Mouse (Mus musculus) midbrain, embryonic 16.5 days (tissue): Measurements from ENCODE around the gene Plcd4. TPM values are rescaled to one million over a fixed set of nuclear protein-coding genes. Genes with fewer than 3 reads are reported as not detected.

Experiments
- microRNA-seq: library from miRNA; unstranded; fragments of <30 nt; microRNA quantifications from one replicate; pipeline ENCODE4, GENCODE M21; 2017
- polyA plus RNA-seq: library from polyadenylated mRNA; unstranded; fragments of >200 nt; fragmentation: Nextera tagmentation; extraction: Ambion mirVana; gene quantifications from 2 replicates; pipeline ENCODE4 v1.2.1, GENCODE M21; 2015

Gene Plcd4
- polyA plus RNA-seq, 1 experiment from 2014 or later, result 7.5 TPM

Small RNAs within 50 kb of the gene (microRNA-seq; reads per million reads assigned to microRNA genes)
- not detected for gene Gm25035

Other genes starting within 250 kb of the Plcd4 start
- gene Tmbim1, start 237.3 kb upstream of the Plcd4 start, polyA plus RNA-seq, result 6.2 and 8.4 TPM in 2 replicates
- gene Catip, start 180.8 kb upstream of the Plcd4 start, polyA plus RNA-seq, result 2.0 and 2.5 TPM in 2 replicates
- gene Slc11a1, start 167.7 kb upstream of the Plcd4 start, polyA plus RNA-seq, result 1.2 and 2.4 TPM in 2 replicates
- gene Ctdsp1, start 151.4 kb upstream of the Plcd4 start, polyA plus RNA-seq, result 12.5 and 13.7 TPM in 2 replicates
- gene Vil1, start 133.5 kb upstream of the Plcd4 start, polyA plus RNA-seq, result 0.24 and 0.35 TPM in 2 replicates
- 47.7 and 48.9 TPM in 2 replicates for gene Cnot9, start 36.8 kb upstream of the Plcd4 start, polyA plus RNA-seq
- 27.3 and 28.1 TPM in 2 replicates for gene Usp37, start 1.4 kb downstream of the Plcd4 start, polyA plus RNA-seq
- 7.6 and 8.8 TPM in 2 replicates for gene Zfp142, start 45.4 kb downstream of the Plcd4 start, polyA plus RNA-seq
- gene Bcs1l, start 45.4 kb downstream of the Plcd4 start, polyA plus RNA-seq, result 23.1 and 23.2 TPM in 2 replicates
- gene Rnf25, start 58.5 kb downstream of the Plcd4 start, polyA plus RNA-seq, result 45.1 and 48.5 TPM in 2 replicates
- 19.1 and 25.3 TPM in 2 replicates for gene Stk36, start 58.6 kb downstream of the Plcd4 start, polyA plus RNA-seq
- 9.9 and 15.5 TPM in 2 replicates for gene Ttll4, start 118.9 kb downstream of the Plcd4 start, polyA plus RNA-seq
- 1.8 and 2.8 TPM in 2 replicates for gene Cyp27a1, start 170.7 kb downstream of the Plcd4 start, polyA plus RNA-seq
- not detected in 2 replicates for gene Prkag3, start 206.3 kb downstream of the Plcd4 start, polyA plus RNA-seq
- 3.6 and 4.2 TPM in 2 replicates for gene Wnt6, start 229.0 kb downstream of the Plcd4 start, polyA plus RNA-seq
- 0.10 and 0.47 TPM in 2 replicates for gene Wnt10a, start 248.6 kb downstream of the Plcd4 start, polyA plus RNA-seq